Mouse (Mus musculus) heart, postnatal 0 days (tissue): ENCODE measurements around the gene Cldn13.

Experiments
- CTCF ChIP-seq: IDR thresholded peaks from 2 replicates; pipeline ENCODE4 v1.5.1; 2016; ENCODE audit warnings: antibody characterized with exemption, control low read depth, low read depth
- EP300 ChIP-seq: IDR thresholded peaks from 2 replicates; pipeline ENCODE4 v1.6.1; 2016; ENCODE audit warnings: antibody characterized with exemption, low read depth

DNA sequence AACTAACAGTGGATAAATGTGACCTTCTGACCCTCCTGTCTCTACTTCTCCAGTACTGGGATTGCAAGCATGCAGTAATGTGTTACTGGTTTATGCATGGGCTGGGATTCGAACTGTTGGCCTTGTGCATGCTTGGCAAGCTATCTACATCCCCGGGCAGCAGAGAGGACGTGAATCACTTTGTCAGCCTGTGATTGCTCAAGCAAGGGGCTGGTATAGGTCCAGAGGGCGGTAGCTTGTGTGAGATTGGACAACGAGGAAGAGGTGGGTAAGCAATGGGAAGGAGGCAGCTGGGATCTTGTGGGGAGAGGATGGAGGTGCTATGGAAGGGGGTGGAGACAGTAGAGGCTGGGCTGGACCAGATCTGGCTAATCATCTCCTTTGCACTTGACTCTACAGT is 46.8 kb downstream of the Cldn13 start:
- TF ChIP-seq CTCF, result no peak
- TF ChIP-seq EP300, result no peak
